Mouse (Mus musculus): Measurements from ENCODE around the gene Il33. TPM values are rescaled to one million over a fixed set of nuclear protein-coding genes. Genes with fewer than 3 reads are reported as not detected.

Il33 gene
- total RNA-seq, 2 experiments from 2014 or later: 6.8 to 7.1 TPM

GRCm38 (mm10) chr19:29986464-29987091 lies 61.7 kb downstream of the Il33 start:
- DNase-seq: no peak

- DNase-seq: no peak
Measured at GRCm38 (mm10) chr19:30000406-30001365, 75.8 kb downstream of the Il33 start.

DNA sequence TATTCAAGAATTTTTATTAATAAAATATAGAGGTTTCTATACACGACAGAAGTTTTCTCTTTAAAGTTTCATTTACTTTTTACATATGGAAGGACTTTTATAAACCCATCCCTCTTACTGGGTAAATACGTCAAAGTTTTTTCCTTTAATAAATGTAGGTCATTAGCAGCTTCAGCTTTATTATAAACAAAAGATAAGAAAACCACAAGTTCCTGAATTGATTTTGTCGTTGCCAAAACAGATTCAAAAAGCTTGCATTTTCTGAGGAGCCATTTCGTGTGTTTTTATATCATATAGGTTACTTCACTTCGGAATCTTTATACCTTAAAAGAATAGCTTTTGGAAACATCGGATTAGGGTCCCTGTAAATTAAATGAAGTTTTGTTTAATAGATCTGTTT lies 76.6 kb downstream of the Il33 start:
- DNase-seq: no peak

- DNase-seq: no peak
Measured at GRCm38 (mm10) chr19:30003621-30004020, 78.7 kb downstream of the Il33 start, which contains the start of gene Trpd52l3. TSS of gene Trpd52l3 (plus strand) at chr19:30003790.

GRCm38 (mm10) chr19:30006371-30006770 lies 81.5 kb downstream of the Il33 start:
- no peak for DNase-seq

Other genes with a start within 250 kb of the Il33 start
- under 1 TPM in 1 of 2 experiments, not detected in 1; 0.45 TPM for gene Mlana, start 227.3 kb upstream of the Il33 start, total RNA-seq (2021)
- 10 to 100 TPM; 12.4 to 16.1 TPM for gene 9930021J03Rik, start 119.1 kb upstream of the Il33 start, total RNA-seq (2021)
- gene Ranbp6, start 112.1 kb upstream of the Il33 start, total RNA-seq (2021): 1 to 10 TPM; 8.0 to 9.0 TPM
- gene Trpd52l3, start 78.7 kb downstream of the Il33 start, total RNA-seq (2021): not detected
- 10 to 100 TPM; 15.7 to 23.4 TPM for gene Uhrf2, start 105.4 kb downstream of the Il33 start, total RNA-seq (2021)

All from gastrocnemius, postnatal 10 days (tissue).